Mouse (Mus musculus) midbrain, embryonic 16.5 days (tissue): ENCODE data around the gene Pcolce2. TPM values are rescaled to one million over a fixed set of nuclear protein-coding genes. Genes with fewer than 3 reads are reported as not detected.
"Not testable (repeated sequence)": the region's sequence is repeated elsewhere in the genome, so short reads cannot be mapped to it uniquely, and the experiment has no call there.

Experiments
- ATAC-seq: fragments of 200-750 bp; cut with Nextera tagmentation; 2 replicates; pipeline ENCODE4 v1.8.0; 2017; ENCODE audit warnings: moderate TSS enrichment
- H3K27ac ChIP-seq: fragments of 300-500 bp; sonication (generic); 2 replicates; pipeline ENCODE4 v1.5.1; 2014; ENCODE audit warnings: mild to moderate bottlenecking, low read length, mixed read lengths
- H3K27me3 ChIP-seq: fragments of 300-500 bp; sonication (generic); 2 replicates; pipeline ENCODE4 v1.6.1; 2014; ENCODE audit warnings: low read depth, low read length, mixed read lengths; ENCODE audit not compliant: control insufficient read depth, insufficient read depth
- H3K36me3 ChIP-seq: fragments of 300-500 bp; sonication (generic); 2 replicates; pipeline ENCODE4 v1.6.1; 2014; ENCODE audit warnings: mild to moderate bottlenecking, low read length, moderate library complexity, mixed read lengths; ENCODE audit not compliant: control insufficient read depth, insufficient read depth
- H3K4me1 ChIP-seq: fragments of 300-500 bp; sonication (generic); 2 replicates; pipeline ENCODE4 v1.6.1; 2014; ENCODE audit warnings: mild to moderate bottlenecking, low read length, mixed read lengths; ENCODE audit not compliant: control insufficient read depth, insufficient read depth
- H3K4me2 ChIP-seq: fragments of 300-500 bp; sonication (generic); 2 replicates; pipeline ENCODE4 v1.6.1; 2014; ENCODE audit warnings: mild to moderate bottlenecking, low read length, mixed read lengths
- H3K4me3 ChIP-seq: fragments of 300-500 bp; sonication (generic); 2 replicates; pipeline ENCODE4 v1.5.1; 2014; ENCODE audit warnings: low read depth, mild to moderate bottlenecking, low read length, moderate library complexity, mixed read lengths
- H3K9ac ChIP-seq: fragments of 300-500 bp; sonication (generic); 2 replicates; pipeline ENCODE4 v1.6.1; 2014; ENCODE audit warnings: low read depth, low read length, mixed read lengths
- H3K9me3 ChIP-seq: fragments of 300-500 bp; sonication (generic); replicated peaks from 2 replicates; pipeline ENCODE4 v1.6.1; 2014; ENCODE audit warnings: mild to moderate bottlenecking, low read length, mixed read lengths; ENCODE audit not compliant: control insufficient read depth, poor library complexity, severe bottlenecking
- WGBS: fragments of 180-500 bp; shearing (Covaris S2); extraction: QIAGEN DNeasy Blood & Tissue Kit; methylation state at CpG from one replicate; pipeline ENCODE4 v1.1.7; 2014; 5-methylcytosine and 5-hydroxymethylcytosine counted together
- polyA plus RNA-seq: library from polyadenylated mRNA; unstranded; fragments of >200 nt; fragmentation: Nextera tagmentation; extraction: Ambion mirVana; gene quantifications from 2 replicates; pipeline ENCODE4 v1.2.1, GENCODE M21; 2015

Pcolce2 gene
- polyA plus RNA-seq, 1 experiment from 2014 or later: 2.3 TPM

DNA sequence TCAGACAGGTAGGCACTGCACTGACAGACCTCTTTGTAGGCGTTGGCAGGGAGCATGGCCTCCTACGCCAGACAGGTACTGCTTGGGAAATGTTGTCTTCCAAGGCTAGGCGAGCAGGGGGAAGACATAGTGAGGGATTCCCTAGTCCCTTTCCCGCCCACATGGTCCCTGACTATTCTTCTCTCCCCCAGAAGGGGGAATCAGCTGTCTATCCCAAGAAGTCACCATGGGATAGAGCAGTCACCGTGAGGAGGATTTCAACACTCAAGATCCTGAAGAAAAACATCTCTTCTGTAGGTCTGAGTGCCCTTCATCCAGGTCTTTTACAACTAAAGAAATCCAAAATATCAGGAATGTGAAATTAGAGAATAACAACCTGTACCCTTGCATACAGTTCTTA lies 30.2 kb upstream of the Pcolce2 start:
- H3K36me3 ChIP-seq: no peaks in the 10 kb centered on the region
- no peak overlapping the region for H3K4me2 ChIP-seq
- H3K9ac ChIP-seq: no peak overlapping the region
- H3K9me3 ChIP-seq: no peaks in the 10 kb centered on the region
- H3K4me3 ChIP-seq: no peak overlapping the region
- WGBS: 61% methylated on average over 5 of the region's 5 CpGs
- no peaks in the 10 kb centered on the region for H3K4me1 ChIP-seq
- no peaks in the 10 kb centered on the region for H3K27me3 ChIP-seq
- H3K27ac ChIP-seq: no peak overlapping the region
- ATAC-seq: no peak

DNA sequence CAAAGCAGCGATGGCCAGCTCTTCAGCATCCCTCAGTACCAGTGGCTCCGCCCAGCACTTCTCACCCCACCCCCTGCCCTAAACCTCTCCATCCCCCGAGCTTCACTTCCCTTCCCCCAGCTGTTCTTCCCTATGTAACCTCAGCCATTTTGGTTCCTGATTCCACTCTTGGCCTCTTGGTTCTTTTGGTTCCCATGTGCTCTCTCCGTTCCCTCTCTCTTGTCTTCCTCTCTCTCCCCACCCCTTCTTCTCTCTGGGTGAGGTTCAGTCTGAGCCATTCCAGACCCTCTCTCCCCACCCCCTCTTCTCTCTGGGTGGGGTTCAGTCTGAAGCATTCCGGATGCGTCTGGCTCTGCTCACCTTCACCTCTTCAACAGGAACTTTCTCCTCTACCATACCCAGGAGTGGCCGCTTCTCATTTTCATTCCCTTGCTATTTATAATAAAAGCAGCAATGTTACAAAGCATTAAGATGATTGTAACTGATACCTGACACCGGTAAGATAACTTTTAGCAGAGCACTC lies 25.1 kb upstream of the Pcolce2 start:
- H3K9ac ChIP-seq: no peak overlapping the region
- H3K4me2 ChIP-seq: no peak overlapping the region
- H3K4me1 ChIP-seq: no peaks in the 10 kb centered on the region; the same call in 1 of the 2 replicates
- H3K36me3 ChIP-seq: no peaks in the 10 kb centered on the region
- 82% methylated on average over 8 of the region's 8 CpGs for WGBS
- no peak overlapping the region for H3K27ac ChIP-seq
- no peak overlapping the region for H3K4me3 ChIP-seq
- H3K9me3 ChIP-seq: no peaks in the 10 kb centered on the region
- H3K27me3 ChIP-seq: no peaks in the 10 kb centered on the region
- no peak for ATAC-seq

DNA sequence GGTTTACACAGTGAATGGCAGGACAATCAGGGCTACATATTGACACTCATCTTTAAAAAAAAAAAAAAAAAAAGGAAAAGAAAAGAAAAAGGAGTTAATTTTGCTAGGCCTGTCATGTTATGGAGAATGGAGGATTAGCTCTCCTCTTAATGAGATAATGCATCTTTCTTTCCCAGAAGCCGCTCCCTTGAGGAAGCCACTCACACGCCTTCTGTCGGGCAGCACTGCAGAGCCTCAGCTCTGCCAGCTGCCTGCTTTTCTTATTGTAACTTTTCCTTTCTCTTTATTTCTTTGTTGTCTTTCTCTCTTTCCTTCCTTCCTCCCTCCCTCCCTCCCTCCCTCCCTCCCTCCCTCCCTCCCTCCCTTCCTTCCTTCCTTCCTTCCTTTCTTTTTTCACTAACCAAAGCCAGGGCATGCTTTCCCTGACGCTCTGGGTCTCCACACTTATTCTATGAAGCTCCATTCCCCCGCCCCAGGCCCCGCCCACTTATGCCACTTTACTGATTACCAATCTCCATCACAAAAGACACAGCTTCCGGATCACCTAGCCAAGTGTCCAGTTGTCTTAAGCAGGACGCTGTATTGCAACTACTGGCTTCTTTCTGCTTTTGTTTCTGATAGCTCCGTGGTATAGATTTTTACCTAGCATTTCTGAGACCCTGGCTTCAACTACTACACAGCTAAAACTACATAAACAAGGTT lies 23.8 kb upstream of the Pcolce2 start:
- Histone ChIP-seq H3K27ac (no peak overlapping the region), H3K9ac (peak overlapping the region; percentile 28; the same call in 1 of the 2 replicates), H3K4me1 (no peaks in the 10 kb centered on the region; the same call in 1 of the 2 replicates), H3K4me2 (peak overlapping the region; percentile 35), H3K36me3 (no peaks in the 10 kb centered on the region), H3K27me3 (no peaks in the 10 kb centered on the region), H3K9me3 (no peaks in the 10 kb centered on the region), H3K4me3 (no peak overlapping the region)
- 6% methylated on average over 8 of the region's 9 CpGs for WGBS
- peak; percentile 69 for ATAC-seq

DNA sequence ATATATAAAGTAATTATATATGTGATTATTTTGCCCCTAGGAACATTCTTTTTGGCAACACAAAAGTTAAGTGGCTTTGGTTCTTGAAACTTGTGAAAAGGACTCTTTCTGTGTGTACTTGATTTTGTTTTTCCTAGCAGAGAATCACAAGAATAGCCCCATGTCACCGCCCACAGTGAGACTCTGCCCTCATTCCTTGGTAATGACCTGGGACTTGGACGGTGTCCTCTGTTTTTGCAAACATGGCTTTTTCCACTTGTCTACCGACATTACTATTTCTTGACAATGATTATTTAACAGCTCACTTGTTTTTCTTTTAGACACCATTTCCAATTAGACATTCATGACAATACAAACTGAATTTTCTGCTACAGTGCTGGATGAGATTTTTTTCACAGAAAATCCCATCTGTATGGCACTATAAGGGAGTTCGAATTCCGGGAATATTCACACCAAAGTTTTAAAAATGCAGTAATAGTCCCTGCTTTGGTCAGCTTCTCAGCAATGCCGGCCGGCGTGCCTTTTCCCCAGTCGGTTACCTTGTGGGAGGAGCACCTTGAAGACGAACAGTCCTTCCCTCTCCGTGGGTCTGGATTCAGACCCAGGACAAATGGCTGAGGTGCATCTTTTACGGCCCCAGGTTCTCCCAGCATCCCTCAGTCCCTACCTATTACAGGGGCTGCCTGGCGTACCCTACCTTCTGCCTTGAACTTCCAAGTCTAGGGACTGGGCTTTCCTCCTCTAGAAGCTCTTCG lies 22.4 kb upstream of the Pcolce2 start:
- no peaks in the 10 kb centered on the region for H3K9me3 ChIP-seq
- no peaks in the 10 kb centered on the region; the same call in 1 of the 2 replicates for H3K4me1 ChIP-seq
- no peaks in the 10 kb centered on the region for H3K27me3 ChIP-seq
- WGBS: 79% methylated on average over 14 of the region's 14 CpGs
- no peak overlapping the region for H3K4me2 ChIP-seq
- H3K4me3 ChIP-seq: no peak overlapping the region
- H3K27ac ChIP-seq: no peak overlapping the region
- H3K9ac ChIP-seq: no peak overlapping the region
- ATAC-seq: no peak
- H3K36me3 ChIP-seq: no peaks in the 10 kb centered on the region

DNA sequence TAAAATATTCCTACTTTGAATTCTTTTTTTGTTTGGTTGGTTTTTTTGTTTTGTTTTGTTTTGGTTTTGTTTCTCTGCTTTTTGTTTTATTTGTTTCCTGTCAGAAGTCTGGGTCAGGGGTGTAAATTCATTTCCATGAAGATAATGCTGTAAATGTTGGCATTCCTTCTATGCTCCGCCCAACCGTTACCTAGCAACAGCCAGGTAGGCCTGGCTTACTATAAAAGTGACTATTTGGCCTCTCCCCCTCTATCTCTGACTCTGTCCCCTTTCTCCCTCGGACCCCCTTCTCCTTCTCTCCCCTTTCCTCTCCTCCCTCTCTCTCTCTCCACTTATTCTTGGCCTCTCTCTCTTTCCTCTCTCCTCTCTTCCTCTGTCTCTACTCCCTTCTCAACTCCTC lies 21.4 kb upstream of the Pcolce2 start:
- no peaks in the 10 kb centered on the region for H3K9me3 ChIP-seq

DNA sequence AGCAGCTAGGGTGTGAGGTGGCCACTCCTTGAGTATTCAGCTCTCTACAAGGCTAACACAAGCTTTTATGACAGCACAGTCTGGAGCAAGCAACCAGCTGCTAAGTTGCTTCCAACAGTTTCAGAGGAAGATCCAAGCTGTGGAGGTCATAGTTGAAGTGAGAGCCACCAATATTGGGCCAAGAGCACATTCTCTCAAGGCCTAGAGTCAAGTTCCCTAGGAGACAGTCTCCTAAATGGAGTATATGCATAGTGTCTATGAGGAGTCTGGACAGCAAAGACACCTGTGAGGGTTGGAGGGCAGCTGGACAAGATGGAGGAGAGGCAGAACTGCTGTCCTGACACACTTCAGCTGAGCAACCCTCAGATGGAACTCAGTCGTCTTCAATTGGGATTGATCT lies 18.8 kb upstream of the Pcolce2 start:
- 92% methylated on average over 1 of the region's 1 CpGs for WGBS

More for the DNA sequence above, 21.4 kb upstream of the Pcolce2 start:
- Histone ChIP-seq H3K36me3 (no peaks in the 10 kb centered on the region), H3K27ac (no peak overlapping the region), H3K4me1 (no peaks in the 10 kb centered on the region; the same call in 1 of the 2 replicates), H3K27me3 (no peaks in the 10 kb centered on the region), H3K4me3 (no peak overlapping the region), H3K9ac (no peak overlapping the region), H3K4me2 (no peak overlapping the region)
- no peak for ATAC-seq
- WGBS: 74% methylated on average over 3 of the region's 3 CpGs

DNA sequence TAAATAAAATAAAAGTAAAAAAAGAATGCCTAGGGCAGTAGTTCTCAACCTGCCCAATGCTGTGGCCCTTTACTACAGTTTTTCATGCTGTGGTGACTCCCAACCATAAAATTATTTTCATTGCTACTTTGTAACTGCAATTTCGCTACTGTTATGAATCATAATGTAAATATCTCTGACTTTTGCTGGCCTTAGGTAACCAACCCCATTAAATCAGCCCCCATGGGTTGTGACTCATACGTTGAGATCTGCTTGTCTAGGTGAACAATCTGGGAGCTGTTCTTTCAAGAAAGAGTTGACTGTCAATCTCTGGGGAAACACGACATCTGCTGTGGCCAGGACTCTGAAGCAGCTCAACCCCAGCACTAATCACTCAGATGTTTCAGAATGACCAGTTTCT lies 13.3 kb upstream of the Pcolce2 start:
- ATAC-seq: no peak
- Histone ChIP-seq H3K4me2 (no peak overlapping the region), H3K36me3 (no peaks in the 10 kb centered on the region), H3K4me1 (no peaks in the 10 kb centered on the region), H3K9ac (no peak overlapping the region), H3K27me3 (no peaks in the 10 kb centered on the region), H3K27ac (no peak overlapping the region), H3K4me3 (no peak overlapping the region), H3K9me3 (no peaks in the 10 kb centered on the region)
- 96% methylated on average over 3 of the region's 3 CpGs for whole genome bisulfite sequencing

More for the DNA sequence above, 18.8 kb upstream of the Pcolce2 start:
- Histone ChIP-seq H3K9ac (no peak overlapping the region), H3K27me3 (no peaks in the 10 kb centered on the region), H3K27ac (no peak overlapping the region), H3K36me3 (no peaks in the 10 kb centered on the region), H3K9me3 (no peaks in the 10 kb centered on the region), H3K4me2 (no peak overlapping the region), H3K4me3 (no peak overlapping the region), H3K4me1 (no peaks in the 10 kb centered on the region; the same call in 1 of the 2 replicates)
- ATAC-seq: no peak

DNA sequence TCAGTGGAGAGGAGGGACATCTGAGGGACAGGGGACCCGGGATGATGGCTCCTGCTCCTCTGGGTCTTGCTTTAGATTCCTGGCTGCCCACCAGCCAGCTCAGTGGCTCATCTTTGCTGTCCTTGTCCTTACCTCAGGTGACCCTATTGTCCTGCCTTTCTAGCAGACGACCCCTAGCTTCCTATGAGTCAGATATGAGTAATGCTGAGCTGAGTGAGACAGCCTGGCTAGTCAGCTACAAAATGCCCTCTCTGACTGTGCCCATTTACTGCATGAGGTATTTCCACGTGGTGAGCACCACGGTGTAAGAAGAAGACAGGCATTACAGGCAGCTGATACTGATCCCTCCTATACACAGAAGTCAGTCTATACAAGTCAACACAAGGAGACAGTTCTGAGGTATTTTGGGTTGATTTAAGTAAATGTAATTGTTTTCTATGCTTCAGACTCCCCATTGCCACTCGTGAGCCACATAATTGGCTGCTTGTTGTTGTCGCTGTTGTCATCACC lies 8.9 kb upstream of the Pcolce2 start:
- H3K4me2 ChIP-seq: no peak overlapping the region
- H3K27me3 ChIP-seq: no peaks in the 10 kb centered on the region
- H3K9me3 ChIP-seq: no peaks in the 10 kb centered on the region
- H3K4me1 ChIP-seq: no peaks in the 10 kb centered on the region
- no peak overlapping the region for H3K9ac ChIP-seq
- ATAC-seq: no peak
- no peak overlapping the region for H3K27ac ChIP-seq
- no peak overlapping the region for H3K4me3 ChIP-seq
- H3K36me3 ChIP-seq: no peaks in the 10 kb centered on the region
- WGBS: 83% methylated on average over 6 of the region's 6 CpGs

DNA sequence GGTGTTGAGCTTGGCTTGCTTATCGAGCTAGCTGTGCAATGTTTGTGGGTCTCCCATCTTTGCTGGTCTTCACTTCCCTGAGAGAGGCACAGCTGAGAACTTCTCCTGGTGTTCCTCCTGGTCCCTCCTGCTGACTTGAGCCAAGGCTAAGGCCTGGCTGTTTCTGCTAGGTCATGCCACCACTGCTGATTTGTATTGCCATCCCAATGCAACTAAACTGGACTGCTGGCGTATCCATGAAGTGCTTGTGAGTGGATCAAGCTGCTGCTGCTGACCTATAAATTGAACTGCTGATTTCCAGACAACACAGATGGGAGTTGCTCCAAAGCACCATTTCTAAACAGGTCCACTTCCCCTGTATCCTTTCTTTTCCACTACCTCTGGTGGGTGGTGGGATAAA lies 7.8 kb upstream of the Pcolce2 start:
- 91% methylated on average over 2 of the region's 2 CpGs for WGBS
- H3K27me3 ChIP-seq, H3K4me2 ChIP-seq, H3K9me3 ChIP-seq, H3K4me3 ChIP-seq, H3K36me3 ChIP-seq, H3K27ac ChIP-seq, H3K4me1 ChIP-seq, H3K9ac ChIP-seq, ATAC-seq: not testable (repeated sequence)
